Mouse (Mus musculus) frontal cortex, adult 2 months (tissue): ENCODE measurements at regions not wholly inside any gene's neighbourhood (a gene's known extent, or its start where the extent isn't known, plus 50 kb on each side); places are given as distances from the start of the nearest gene placed in this dataset.
"Not testable (repeated sequence)": the region's sequence is repeated elsewhere in the genome, so short reads cannot be mapped to it uniquely, and the experiment has no call there.

Source experiments
- DNase-seq, 2 experiments: peaks; one replicate each; pipeline ENCODE4 v3.0.0; 2022; ENCODE audit warnings: low spot score in 1 of 2; ENCODE audit errors: extremely low spot score in 1 of 2

DNA sequence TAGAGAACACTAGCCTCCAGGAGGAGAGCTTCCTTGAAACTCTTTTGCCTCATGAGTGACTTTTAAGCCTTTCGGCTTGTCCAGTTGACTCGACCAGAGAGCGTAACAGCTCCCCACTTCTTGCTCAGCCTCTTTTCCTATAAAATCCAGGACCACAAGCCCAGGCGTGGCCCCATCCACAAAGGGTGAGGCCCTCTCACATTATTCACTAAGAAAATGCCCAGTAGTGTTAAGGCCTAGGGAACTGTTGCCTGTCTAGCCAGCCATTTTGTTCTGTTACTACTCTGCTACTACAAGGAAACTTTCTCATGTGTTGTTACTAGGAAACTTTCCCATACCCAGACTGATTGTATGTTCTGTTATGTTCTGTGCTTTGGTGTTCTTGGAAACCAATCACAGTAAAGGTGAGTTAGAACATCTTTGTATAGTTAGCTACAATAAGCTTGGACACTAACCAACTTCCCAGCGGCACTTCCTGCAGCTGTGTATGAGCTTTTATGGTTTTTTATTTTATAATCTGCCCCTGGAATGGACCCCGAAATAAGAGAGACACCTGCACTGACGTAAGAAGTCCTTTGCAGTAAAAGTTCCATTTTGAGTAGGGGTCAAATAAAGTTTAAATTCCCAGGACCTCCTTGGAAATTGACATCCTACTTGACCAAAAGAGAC, 162.1 kb downstream of the Akr1d1 start:
- no peak for DNase-seq

DNA sequence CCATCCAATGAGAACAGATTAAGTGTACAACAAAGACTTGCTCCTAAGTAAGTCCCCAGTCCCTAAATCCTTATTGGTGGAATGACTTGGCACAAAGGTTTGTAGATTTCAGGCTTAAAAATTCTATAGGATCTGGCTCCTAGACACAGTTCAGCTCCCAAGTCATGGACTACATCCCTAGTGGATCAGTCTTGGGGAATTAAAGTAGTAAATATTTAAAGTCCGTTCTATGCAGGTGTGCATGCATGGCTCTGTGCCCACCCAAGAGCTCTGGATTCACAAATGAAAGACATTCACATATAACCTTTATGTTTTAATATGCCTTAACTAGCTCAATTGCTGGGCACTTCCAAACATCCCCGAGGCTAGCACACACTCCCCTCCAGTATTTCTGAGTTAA, 162.8 kb downstream of the Akr1d1 start:
- no peak for DNase-seq

DNA sequence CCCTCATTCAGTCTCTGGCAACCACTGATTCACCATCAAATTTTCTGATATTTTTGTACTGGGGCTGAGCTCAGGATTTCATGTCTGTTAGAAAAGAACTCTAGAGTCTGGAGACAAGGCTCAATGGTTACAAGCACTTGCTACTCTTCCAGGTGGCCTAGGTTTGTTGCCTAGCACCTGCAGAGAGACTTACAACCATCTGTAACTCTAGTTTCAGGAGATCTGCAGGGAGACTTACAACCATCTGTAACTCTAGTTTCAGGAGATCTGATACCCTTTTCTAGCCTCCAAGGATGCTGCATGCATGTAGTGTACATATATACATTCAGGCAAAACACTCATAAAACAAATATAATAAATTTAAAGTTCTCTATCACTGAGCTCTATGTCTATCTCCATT, 166.1 kb downstream of the Akr1d1 start:
- no peak for DNase-seq

DNA sequence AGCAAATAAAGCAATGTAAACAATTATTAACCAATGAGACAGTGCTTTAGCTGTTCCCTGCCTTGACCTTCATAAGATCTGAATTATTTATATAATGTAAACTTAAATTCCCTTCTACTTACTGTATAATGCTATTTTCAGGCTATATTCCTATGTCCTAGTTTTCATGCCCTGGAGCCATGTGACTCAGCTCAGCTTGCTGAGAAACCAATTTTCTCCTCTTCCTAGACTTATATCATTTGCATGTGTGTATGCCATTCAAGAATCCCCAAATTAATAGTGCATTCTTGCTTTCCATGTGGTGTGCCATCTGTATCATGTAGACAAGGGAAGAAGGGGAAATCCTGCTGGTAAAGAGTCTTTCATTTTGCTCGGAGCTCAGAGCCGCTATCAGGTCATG, 166.7 kb upstream of the Trim24 start:
- DNase-seq, result no peak

DNA sequence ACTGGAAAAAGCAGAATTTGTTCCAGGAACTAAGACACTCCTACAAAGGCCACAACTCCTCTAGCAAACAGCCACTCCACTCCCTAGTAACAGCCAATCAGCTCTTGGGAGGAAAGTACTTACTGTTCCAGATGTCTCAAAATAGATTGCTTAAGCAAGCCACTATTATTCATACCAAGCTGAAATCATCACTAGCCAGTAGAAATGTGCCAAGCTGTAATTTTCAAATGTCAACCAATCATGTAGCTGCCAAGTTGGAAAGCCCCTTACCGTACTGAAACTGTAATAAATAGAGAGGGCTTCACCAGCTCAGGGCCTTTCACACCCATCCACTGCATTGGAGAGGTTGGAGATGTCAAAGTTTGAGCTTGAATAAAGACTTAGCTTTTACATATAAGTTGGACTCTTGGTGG, 164.9 kb upstream of the Trim24 start:
- DNase-seq, result no peak

GRCm38 (mm10) chr6:37707671-37708070, 162.9 kb upstream of the Trim24 start:
- not testable (repeated sequence) for DNase-seq

- DNase-seq, result no peak
Observed at GRCm38 (mm10) chr6:37711766-37712165, 158.8 kb upstream of the Trim24 start.

DNA sequence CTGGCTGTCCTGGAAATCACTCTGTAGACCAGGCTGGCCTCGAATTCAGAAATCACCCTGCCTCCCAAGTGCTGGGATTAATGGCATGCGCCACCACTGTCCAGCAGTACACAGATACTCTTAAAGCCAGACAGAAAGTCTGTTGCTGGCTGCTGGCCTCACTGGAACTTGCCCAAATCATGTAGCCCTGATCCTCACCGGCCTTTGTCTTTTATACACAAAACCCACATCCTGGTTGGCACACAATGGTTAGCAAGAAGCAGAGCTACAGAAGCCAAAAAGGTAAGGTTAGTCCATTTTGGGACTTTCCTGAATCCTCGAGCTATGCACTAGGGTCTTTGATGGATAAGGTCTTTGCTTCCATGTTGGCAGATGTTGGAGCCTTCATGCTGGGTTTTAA, 157.2 kb upstream of the Trim24 start:
- no peak for DNase-seq

GRCm38 (mm10) chr6:37714223-37714928, 156.2 kb upstream of the Trim24 start:
- DNase-seq, result no peak

DNA sequence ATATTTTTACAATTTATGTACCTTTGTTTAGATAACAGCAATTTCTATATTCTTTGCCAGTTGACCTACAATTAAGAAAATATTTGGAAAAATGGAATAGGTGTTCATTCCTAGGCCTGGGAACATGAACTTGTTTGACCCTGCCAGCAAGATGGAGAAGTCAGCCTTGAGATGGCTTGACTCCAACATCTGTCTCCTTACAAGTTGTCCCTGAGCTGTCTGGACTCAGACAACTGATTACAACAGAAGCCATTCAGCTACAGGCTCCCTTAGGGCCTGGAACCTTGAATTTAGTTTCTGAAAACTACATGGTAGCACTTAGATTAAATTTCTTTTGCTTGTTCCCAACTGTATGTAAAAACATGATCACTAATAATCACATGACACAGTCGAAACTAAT, 148.9 kb upstream of the Trim24 start:
- DNase-seq, result no peak

GRCm38 (mm10) chr6:37723337-37723736, 147.3 kb upstream of the Trim24 start:
- peak in 1 of 2 experiments; percentile 68 for DNase-seq

- no peak for DNase-seq
Observed at GRCm38 (mm10) chr6:37724240-37724639, 146.4 kb upstream of the Trim24 start.

- no peak for DNase-seq
Observed at GRCm38 (mm10) chr6:37728621-37729020, 142.0 kb upstream of the Trim24 start.

DNA sequence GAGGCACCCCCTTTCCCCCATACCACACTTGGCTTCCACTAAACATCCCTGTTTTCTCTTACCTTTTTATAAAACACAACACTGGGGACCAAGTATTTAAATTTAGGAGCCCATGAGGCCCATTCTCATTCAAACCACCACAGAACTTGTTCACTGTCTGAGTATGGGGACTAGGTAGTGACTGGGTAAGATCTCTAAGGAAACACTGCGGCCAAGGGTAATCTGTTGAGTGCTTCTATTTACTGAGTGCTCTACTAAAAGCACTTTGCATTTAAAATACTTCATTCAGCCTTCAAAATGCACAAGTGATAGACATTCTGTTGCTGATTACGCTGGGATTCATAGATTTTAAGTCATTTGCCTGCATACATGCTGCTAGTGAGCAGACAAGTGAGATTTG, 141.4 kb upstream of the Trim24 start:
- no peak for DNase-seq

- no peak for DNase-seq
Observed at GRCm38 (mm10) chr6:37730500-37731239, 139.9 kb upstream of the Trim24 start.

DNA sequence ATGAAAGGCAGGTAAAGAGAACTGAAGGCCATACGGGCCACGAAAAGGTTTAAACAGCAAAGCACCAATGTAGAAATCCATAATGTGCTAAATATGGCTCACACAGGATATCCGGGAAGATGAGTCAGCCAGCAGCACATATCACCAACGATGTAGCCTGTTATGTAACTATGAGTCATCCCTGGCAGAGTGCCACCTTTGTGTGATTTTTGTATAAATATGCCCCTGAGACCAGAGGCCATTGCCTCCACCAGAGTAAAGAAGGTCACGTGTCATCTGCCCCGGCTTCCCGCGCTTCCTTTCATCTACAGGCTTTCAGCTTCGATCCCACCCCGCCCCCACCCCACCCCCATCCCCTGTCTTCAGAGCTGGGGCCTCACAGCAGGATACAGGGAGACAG, 138.2 kb upstream of the Trim24 start:
- peak; percentile 56 to 81 for DNase-seq

DNA sequence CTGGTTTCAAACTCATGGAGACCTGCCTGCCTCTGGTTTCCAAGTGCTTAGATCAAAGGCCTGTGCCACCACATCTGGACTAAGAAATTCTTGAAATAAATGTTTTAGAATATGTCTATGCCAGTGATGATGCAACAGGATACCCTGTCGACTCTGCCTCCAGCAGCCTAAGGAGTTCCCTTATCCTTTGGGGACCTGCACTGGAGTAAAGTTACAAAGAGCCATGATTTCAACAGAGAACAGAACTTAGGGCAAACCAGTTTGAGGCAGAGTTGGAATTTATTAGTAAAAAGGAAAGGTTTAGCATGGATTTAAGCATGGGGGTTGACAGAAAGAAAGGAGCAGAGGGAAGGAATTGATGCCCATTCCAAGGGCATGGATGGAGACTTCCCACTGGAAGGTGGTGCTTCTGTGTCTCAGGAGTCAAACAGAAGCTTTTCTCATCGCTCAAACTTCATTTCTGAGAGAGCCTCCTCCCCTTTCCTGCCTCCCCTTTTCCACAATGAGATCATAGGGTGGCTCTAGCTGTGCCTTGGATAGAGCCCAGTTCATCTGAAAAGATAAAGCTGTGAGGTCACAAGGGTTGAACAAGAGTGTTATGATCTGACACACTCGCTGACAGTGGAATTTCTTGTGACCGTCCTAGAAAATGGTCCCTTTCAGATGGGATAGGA, 135.2 kb upstream of the Trim24 start:
- no peak for DNase-seq

DNA sequence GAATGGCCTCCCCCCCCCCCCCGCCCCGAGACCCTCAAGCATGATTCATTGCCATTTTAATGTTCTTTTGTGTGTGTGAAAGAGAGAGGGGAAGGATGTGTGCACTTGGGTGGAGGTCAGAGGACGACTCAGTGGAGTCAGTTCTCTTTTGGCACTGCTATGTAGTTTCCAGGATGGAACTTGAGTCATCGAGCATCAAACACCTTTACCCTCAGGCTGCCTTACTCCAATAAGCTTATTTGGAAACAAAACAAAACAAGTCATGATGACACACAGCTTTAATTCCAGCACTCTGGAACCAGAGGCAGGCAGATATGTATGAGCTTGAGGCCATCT, 134.7 kb upstream of the Trim24 start:
- DNase-seq, result no peak

- DNase-seq, result no peak
Observed at GRCm38 (mm10) chr6:37740982-37741889, 129.4 kb upstream of the Trim24 start.

DNA sequence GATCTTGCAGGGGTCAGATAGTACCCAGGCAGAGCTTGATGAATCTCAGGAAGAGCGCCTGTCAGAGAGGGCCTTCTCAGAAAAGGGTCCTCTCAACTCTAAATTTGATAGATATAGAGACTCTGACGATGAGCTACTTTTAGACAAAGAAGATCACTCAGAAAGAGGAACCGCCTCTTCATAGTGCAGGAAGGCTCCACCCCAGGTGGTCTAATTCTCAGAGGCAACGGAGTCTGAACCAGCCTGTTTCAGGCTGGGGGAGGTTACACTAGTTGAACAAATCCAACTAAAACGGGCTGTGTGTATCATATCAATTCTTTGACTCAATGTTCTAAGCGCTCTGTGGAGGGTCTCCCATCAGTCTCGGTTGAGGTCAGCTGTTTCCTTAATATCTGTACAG, 128.7 kb upstream of the Trim24 start:
- DNase-seq, result not testable (repeated sequence)
